Mouse (Mus musculus) right cerebral cortex, adult 18-20 months (tissue): ENCODE data around the gene Eif2a.

Source experiments
- DNase-seq: peaks from one replicate; pipeline ENCODE4 v3.0.0; 2022; ENCODE audit warnings: mixed read lengths

The Eif2a gene

GRCm38 (mm10) chr3:58525652-58526407, at the start of gene Eif2a, which contains the start of gene Serp1:
Eif2a (plus strand) TSS chr3:58525821.
Serp1 (minus strand) TSS chr3:58525892.
- peak; percentile 100 for DNase-seq

DNA sequence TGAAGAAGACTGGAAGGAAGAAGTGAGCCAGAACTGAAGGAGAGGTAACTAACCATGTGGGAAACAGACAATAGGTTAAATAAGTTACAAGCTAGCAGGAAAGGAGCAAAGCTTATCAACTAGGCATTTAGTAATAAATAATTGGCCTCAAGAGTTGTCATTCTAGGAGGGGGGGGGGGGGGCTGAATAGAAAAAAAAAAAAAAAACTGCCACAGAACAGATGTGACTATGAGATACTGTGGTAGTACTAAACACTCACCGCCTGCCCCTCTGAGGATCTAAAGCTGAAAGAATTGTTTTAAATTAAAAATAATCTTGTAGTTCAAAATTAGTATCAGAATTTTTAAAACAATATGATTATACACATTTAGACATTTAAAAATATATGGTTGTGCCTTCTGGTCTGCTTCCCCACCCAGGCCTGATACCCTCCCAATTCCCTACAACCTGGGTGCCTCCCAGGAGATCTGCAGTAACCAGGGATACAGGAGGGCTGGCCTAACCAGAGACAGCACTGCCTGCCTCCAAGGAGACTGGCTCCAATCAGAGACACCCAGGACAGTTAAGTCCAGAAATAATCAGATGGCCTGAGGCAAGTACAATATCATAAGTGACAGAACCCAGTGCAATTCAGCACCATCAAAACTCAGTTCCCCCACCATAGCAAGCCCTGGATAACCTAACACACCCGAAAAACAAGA, 46.7 kb upstream of the Eif2a start:
- no peak for DNase-seq

GRCm38 (mm10) chr3:58485883-58486282, 39.7 kb upstream of the Eif2a start:
- no peak for DNase-seq

- no peak for DNase-seq
Measured at GRCm38 (mm10) chr3:58487121-58487520, 38.5 kb upstream of the Eif2a start.

- no peak for DNase-seq
Measured at GRCm38 (mm10) chr3:58487999-58488775, 37.4 kb upstream of the Eif2a start.

- DNase-seq: peak; percentile 17
Measured at GRCm38 (mm10) chr3:58490787-58491186, 34.8 kb upstream of the Eif2a start.

- DNase-seq: peak; percentile 55
Measured at GRCm38 (mm10) chr3:58493621-58494020, 32.0 kb upstream of the Eif2a start.

DNA sequence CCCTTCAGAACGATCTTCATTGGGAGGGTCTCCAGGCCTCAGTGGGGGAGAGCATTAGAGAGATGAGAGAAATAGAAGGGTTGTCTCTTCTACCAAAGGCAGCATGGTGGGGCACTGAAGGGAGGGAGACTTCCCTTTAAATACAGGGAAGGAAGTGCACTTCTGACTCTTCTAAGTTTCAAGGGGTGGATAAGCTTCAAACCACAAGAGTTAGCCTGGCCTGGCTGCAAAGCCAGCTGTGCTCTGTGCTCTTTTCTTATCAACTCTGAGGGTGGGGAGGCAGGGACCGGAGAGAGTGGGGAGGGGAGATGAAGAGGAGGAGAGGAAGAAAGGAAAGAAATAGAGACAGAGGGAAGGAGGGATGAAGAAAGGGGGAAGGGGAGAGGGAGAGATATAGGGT, 23.7 kb upstream of the Eif2a start:
- no peak for DNase-seq

GRCm38 (mm10) chr3:58503720-58504333, 21.8 kb upstream of the Eif2a start:
- DNase-seq: no peak

DNA sequence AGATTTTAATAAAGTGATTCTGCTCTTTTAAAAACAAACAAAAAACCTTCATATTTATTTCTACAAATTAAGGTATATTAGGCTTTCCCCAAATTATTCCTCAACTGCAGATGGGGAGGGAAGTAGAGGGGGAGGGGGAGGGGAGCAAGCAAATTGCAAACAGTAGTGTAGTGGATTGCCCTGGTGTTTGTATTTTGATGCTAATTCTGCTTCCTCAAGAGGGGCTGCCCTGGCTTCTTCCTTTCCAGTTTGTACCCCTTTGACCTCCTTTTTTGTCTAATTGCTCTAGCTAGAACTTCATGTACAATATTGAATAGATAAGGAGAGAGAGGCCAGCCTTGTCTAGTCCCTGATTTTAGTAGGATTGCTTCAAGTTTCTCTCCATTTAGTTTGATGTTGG, 20.9 kb upstream of the Eif2a start:
- DNase-seq: no peak

DNA sequence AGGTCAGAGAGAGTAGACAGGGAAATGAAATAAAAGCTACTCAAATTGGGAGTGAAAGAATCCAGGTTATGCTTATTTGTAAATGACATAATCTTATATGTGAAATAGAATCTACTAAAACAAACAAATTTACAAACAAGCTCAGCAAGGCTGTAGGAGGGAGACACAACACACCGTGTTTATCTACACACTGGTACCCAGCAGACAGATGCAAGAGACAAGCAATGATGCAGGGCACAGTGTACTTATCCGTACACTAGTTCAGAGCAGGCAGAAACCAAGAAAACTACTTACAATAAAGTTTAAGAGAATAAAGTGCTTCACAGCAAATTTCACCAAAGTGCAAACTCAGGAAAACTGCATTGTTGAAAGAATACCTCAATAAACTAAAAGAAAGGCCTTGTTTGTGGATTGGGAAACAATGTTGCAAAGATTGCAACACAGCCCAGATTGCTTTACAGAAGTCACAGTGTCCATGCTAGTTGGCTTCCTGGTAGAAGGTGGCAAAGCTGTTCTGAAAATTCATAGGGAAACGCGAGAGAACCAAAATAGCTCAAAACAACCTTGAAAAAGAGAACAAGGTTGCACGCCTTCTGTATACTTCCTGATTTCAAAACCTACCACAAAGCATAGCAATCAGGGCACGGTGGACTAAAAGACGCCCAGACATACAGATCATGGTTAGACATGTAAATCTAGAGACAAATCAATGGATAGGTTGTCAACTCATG, 17.4 kb upstream of the Eif2a start:
- DNase-seq: no peak

DNA sequence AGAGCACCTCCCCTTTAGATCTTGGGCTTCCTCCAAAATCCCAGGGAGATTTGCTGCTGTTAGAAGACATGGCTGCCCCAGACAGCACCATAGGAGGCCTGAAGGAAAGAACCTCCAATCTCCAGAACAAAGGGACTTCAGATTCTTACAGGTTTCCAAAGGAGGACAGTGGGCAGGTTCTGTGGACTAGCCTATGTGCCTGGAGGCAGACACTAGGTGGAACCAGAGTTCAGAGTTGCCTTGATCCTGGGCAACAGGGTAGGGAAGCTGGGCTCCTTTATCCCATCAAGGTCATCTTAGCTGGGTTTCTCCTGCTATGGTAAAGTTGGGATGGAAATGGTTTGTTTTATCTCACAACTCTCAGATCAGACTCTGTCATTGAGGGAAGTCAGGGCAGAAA, 14.0 kb upstream of the Eif2a start:
- no peak for DNase-seq

DNA sequence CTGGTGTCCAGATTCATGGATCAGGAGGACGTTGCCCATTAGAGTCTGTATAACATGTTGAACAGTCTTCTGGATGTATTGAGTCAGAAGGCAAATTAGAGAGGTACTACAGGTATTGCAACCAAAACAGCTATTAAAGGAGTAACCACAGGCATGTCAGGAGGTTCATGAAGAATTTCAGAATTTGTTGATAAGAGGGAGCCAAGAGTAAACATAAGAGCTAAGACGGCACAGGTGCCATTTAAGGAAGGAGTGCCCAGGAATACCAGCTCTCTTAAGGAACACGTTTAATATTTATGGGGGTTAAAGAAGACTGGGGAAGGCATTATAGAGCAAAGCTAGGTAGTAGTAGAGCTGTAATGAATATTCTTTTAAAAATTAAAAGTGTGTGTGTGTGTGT, 12.9 kb upstream of the Eif2a start:
- no peak for DNase-seq

GRCm38 (mm10) chr3:58513483-58513882, 12.1 kb upstream of the Eif2a start:
- no peak for DNase-seq

GRCm38 (mm10) chr3:58515947-58516601, 9.5 kb upstream of the Eif2a start:
- DNase-seq: no peak

DNA sequence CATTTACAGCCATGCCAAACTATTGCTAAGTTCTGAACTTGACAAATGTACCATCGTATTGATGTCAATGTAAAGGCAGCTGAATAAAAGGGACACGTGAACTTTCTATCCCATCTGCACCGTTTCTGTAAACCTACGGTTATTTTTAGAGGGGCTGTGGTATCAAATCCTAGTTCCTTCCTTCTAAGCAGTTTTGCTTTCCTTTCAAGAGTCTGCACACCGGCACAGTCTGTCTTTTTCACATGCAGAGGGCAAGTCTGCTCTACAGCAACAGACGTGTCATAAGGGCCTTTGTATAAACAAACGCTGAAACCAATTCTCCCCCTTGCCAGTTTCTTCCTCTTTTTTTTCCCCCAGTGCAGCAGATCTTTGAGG, 9.0 kb upstream of the Eif2a start:
- no peak for DNase-seq

- no peak for DNase-seq
Measured at GRCm38 (mm10) chr3:58517258-58517657, 8.4 kb upstream of the Eif2a start.

- no peak for DNase-seq
Measured at GRCm38 (mm10) chr3:58517800-58518199, 7.8 kb upstream of the Eif2a start.

DNA sequence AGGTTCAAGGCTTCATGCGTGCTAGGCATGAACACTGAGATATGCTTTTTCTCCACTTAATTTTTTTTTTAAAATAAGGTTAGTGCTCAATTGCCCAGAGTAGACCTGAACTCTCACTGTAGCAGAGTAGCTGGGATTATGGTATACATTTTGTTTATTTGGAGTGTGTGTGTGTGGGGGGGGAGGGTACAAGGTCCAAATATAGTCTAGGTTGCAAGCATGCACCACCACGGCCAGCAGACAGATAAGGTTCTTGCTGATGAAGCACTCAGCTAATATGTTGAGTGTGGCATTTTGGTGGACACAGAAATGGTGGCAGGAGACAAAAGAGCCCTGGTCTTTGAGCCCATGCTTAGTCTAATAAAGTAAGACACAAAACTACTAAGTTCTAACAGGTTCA, 6.7 kb upstream of the Eif2a start:
- no peak for DNase-seq

DNA sequence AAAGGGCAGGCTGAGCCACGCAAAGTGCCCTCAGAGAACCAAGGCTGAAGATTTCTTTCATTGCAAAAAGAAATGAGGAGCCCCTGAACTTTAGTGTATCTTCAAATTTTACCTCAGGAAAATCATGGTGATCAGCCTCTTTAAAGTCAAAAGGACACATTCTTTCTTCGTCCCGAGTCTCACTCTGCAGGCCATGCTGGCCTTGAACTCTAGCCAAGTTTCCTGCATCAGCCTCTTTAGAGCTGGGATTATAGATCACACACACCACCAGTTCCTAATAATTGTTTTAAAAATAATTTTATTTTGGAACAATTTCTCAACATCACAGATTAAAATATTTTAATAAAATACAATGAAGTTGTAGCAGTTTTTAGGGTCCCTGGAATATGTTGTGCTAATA, 6.1 kb upstream of the Eif2a start:
- DNase-seq: no peak

DNA sequence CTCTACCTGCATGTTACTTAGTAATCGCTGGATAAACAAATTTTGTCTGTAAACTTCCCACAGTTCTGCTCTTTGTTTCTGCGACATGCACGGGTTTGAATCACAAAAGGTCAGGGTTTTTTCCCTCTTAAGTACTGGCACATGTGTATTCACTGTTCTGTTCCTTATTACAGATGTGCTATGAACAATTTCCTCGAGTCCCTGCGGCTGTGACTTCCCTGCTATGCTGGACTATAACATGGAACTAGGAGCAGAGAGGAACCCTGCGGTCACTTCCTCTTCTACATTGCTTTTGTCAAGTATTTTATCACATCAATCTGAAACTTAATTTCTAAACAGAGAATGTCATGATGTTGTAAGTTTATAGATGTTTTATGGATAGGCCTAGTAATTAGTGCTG, 5.3 kb upstream of the Eif2a start:
- DNase-seq: no peak

DNA sequence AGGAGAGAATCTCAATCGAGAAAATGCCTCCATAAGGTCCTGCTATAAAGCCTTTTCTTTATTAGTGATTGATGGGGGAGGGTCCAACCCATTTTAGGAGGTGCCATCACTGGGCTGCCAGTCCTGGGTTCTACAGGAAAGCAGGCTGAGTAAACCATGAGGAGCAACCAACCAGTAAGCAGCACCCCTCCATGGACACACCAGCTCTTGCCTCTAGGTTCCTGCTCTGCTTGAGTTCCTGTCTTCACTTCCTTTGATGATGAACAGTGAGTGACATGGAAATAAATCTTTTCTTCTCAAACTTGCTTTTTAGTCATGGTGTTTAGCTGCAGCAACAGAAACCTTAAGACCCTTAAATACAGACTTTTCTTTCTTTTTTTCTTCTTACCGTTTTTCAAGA, 4.3 kb upstream of the Eif2a start:
- DNase-seq: no peak
